Comparison of ENCODE assay signal across 8 mouse cellular contexts in the genomic region with DNA sequence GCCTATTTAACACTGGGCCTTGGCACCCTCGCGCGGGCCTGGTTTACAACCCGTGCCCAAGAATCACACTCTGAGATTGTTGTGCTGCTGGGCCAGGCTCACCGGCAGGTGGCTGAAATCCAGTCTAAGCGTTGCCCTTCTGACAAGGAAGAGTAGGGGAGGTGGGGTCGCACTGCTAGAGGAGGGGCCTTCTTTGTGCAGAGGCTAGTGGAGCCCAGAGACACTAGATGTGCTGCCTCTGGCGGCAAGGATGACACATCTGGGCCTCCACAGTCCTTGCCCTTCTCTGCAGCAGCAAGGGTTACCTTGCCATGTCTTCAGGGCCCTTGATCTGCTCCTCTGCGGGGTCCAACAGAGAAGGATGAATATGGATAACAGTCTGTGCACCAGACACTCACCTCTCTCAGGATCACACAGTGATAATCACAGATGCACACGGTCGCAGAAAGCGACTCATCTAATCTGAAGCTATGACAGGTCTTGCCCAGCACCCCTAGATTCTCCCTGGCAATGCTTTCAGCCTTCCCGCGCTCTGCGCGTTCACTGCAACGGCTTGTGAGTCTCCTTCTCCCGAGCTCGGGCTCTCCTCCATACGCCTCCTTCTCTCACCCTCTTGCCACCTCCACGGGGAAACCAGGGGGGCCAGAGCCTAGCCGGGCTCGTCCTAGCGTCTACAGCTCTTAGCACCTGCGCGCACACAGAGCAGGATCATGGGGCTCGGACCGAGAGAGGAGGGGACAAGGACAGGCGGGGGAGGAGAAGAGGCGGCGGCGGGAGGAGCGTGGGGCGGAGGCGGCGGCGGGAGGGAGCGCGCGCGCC. TPM values are rescaled to one million over a fixed set of nuclear protein-coding genes. Genes with fewer than 3 reads are reported as not detected.
DNase-seq lines count a peak whose midpoint lies in the region; ATAC-seq and TF ChIP-seq lines count a peak whose summit lies in the region.

No protein-coding gene starts in this region.

- no peak overlapping the region for H3K27ac ChIP-seq in ES-Bruce4 (ENCODE audit: insufficient read depth, low read length)
- H3K27ac ChIP-seq in forebrain, embryonic 13.5 days: peak overlapping the region; percentile 98
- no peak overlapping the region for H3K27ac ChIP-seq in lung, postnatal 0 days (ENCODE audit: low read length)

- no peaks in the 10 kb centered on the region for H3K36me3 ChIP-seq in ES-Bruce4 (ENCODE audit: control insufficient read depth, insufficient read depth, low read length, poor library complexity, severe bottlenecking)
- peaks cover 25% of the 10 kb centered on the region for H3K36me3 ChIP-seq in forebrain, embryonic 13.5 days (ENCODE audit: poor library complexity, severe bottlenecking)
- no peaks in the 10 kb centered on the region for H3K36me3 ChIP-seq in lung, postnatal 0 days (ENCODE audit: insufficient read depth, low read length)

- WGBS in forebrain, embryonic 13.5 days: under 1% methylated on average over 39 of the region's 41 CpGs
- 6% methylated on average over 29 of the region's 41 CpGs for whole genome bisulfite sequencing in lung, postnatal 0 days

- peak overlapping the region; percentile 96 for H3K4me2 ChIP-seq in forebrain, embryonic 13.5 days
- peak overlapping the region; percentile 99 for H3K4me2 ChIP-seq in lung, postnatal 0 days (replicated peaks; ENCODE audit: low read depth, low read length)

- TF ChIP-seq POLR2A in ES-Bruce4 (IDR thresholded peaks at IDR 0.05; ENCODE audit: insufficient read depth, low read length): no peak

- peaks cover 2% of the 10 kb centered on the region for H3K4me1 ChIP-seq in ES-Bruce4 (ENCODE audit: control insufficient read depth, insufficient read depth, low read length)
- H3K4me1 ChIP-seq in forebrain, embryonic 13.5 days: peaks cover 48% of the 10 kb centered on the region
- H3K4me1 ChIP-seq in lung, postnatal 0 days (ENCODE audit: insufficient read depth, low read depth, low read length): peaks cover 9% of the 10 kb centered on the region

- peak overlapping the region; percentile 81 for H3K9ac ChIP-seq in ES-Bruce4 (ENCODE audit: low read depth, poor library complexity, severe bottlenecking)
- H3K9ac ChIP-seq in forebrain, embryonic 13.5 days: peak overlapping the region; percentile 97
- no peak overlapping the region for H3K9ac ChIP-seq in lung, postnatal 0 days (replicated peaks; ENCODE audit: low read depth)

- TF ChIP-seq EP300 in ES-Bruce4 (IDR thresholded peaks at IDR 0.05; ENCODE audit: insufficient read depth, low read depth, low read length): no peak
- no peak for TF ChIP-seq EP300 in lung, postnatal 0 days (IDR thresholded peaks at IDR 0.05)

- no peaks in the 10 kb centered on the region for H3K9me3 ChIP-seq in ES-Bruce4 (replicated peaks; ENCODE audit: control insufficient read depth, insufficient read depth, low read length, poor library complexity, severe bottlenecking)
- H3K9me3 ChIP-seq in forebrain, embryonic 13.5 days (replicated peaks): no peaks in the 10 kb centered on the region
- no peaks in the 10 kb centered on the region for H3K9me3 ChIP-seq in lung, postnatal 0 days (ENCODE audit: low read length)

- H3K4me3 ChIP-seq in ES-Bruce4 (ENCODE audit: low read depth, low read length): peak overlapping the region; percentile 64
- H3K4me3 ChIP-seq in forebrain, embryonic 13.5 days: peak overlapping the region; percentile 88
- H3K4me3 ChIP-seq in lung, postnatal 0 days (ENCODE audit: low read depth, low read length): peak overlapping the region; percentile 60

- peak; percentile 15 for TF ChIP-seq CTCF in ES-Bruce4 (IDR thresholded peaks at IDR 0.05; ENCODE audit: low read depth, low read length)
- peak; percentile 40 for TF ChIP-seq CTCF in lung, postnatal 0 days (IDR thresholded peaks at IDR 0.05)

- DNase-seq in c-Kit-positive CD71-positive TER-119-positive erythroid progenitor cells, embryonic 14.5 days (ENCODE audit: low spot score): peak; percentile 76
- DNase-seq in layer of hippocampus, postnatal 10 days (ENCODE audit: low spot score in 2 of 2): peak; percentile 75 to 86
- DNase-seq in lung, postnatal 0 days (ENCODE audit: low spot score): peak; percentile 79
- DNase-seq in ovary, postnatal 14 days (ENCODE audit: low spot score): peak; percentile 38
- peak; percentile 81 for DNase-seq in thymus, postnatal 25 days

- no peaks in the 10 kb centered on the region for H3K27me3 ChIP-seq in ES-Bruce4 (ENCODE audit: control insufficient read depth, insufficient read depth, low read length, poor library complexity, severe bottlenecking)
- H3K27me3 ChIP-seq in forebrain, embryonic 13.5 days: no peaks in the 10 kb centered on the region
- peaks cover 21% of the 10 kb centered on the region; the same call in 1 of the 2 replicates for H3K27me3 ChIP-seq in lung, postnatal 0 days (replicated peaks; ENCODE audit: insufficient read depth, low read length)

- peak; percentile 83 for ATAC-seq in forebrain, embryonic 13.5 days
- ATAC-seq in hematopoietic stem cell, adult 5-6 weeks (replicated peaks in 1 of 2; ENCODE audit: insufficient read depth in 1 of 2, low FRiP score in 2 of 2, low TSS enrichment in 1 of 2, low read depth in 1 of 2, poor library complexity in 2 of 2, severe bottlenecking in 2 of 2): peak; percentile 24 to 26
- ATAC-seq in lung, postnatal 0 days: peak; percentile 73

RNA-seq across cellular contexts. Expression of gene Lrp8, which starts 0.5 kb away (rescaled TPM):
- polyA plus RNA-seq in ES-Bruce4 (2011; ENCODE audit: insufficient read depth, insufficient read length, low read depth, missing spikeins): 24.1 and 26.8 TPM in 2 replicates
- polyA plus RNA-seq in forebrain, embryonic 13.5 days (2015; fragmentation: Nextera tagmentation; extraction: Ambion mirVana): 37.2 and 42.6 TPM in 2 replicates
- 8.1 and 11.5 TPM in 2 replicates for total RNA-seq in hematopoietic stem cell, adult 5-6 weeks (2017)
- 100 to 1,000 TPM; 171 TPM for total RNA-seq in layer of hippocampus, postnatal 10 days (2021)
- 0.56 TPM in 2 replicates for polyA plus RNA-seq in lung, postnatal 0 days (2015; fragmentation: Nextera tagmentation; extraction: Ambion mirVana)

Comparison
In these comparisons a context has a peak if more than half of its experiments do, and no peak if none do; other contexts are left out.
1. ATAC-seq: peak in every context shown above with its lines; median percentile 83 in forebrain, embryonic 13.5 days; 73 in lung, postnatal 0 days; 25 in hematopoietic stem cell, adult 5-6 weeks.
2. RNA of gene Lrp8, which starts 0.5 kb away (polyA plus RNA-seq): 37.2 to 42.6 TPM in forebrain, embryonic 13.5 days and 24.1 to 26.8 TPM in ES-Bruce4; 0.56 TPM in lung, postnatal 0 days; every median in the first group is over 10 times any median in the second.
3. Peak in every context shown above with its lines, with median percentiles within 50 percentile points of each other: H3K4me3 ChIP-seq and DNase-seq.